Mouse (Mus musculus): ENCODE measurements at regions not wholly inside any gene's neighbourhood (a gene's known extent, or its start where the extent isn't known, plus 50 kb on each side); places are given as distances from the start of the nearest gene placed in this dataset.

GRCm38 (mm10) chr8:100323471-100323870 lies 907.2 kb upstream of the Cdh8 start:
- no peak for DNase-seq (ENCODE audit: low read depth, low spot score)
- Histone ChIP-seq H3K27me3 (ENCODE audit: control insufficient read depth in 1 of 2, insufficient read depth in 2 of 2, low read length in 2 of 2) (no peaks in the 10 kb centered on the region; a peak in 1 of 4 replicates), H3K36me3 (ENCODE audit: control insufficient read depth in 1 of 2, insufficient read depth in 2 of 2, low read length in 2 of 2) (no peaks in the 10 kb centered on the region), H3K9me3 (replicated peaks; ENCODE audit: insufficient read depth, low read length) (no peaks in the 10 kb centered on the region), H3K27ac (ENCODE audit: control insufficient read depth, low read depth, low read length) (no peak overlapping the region), H3K79me2 (ENCODE audit: control insufficient read depth, insufficient read depth, low read length, poor library complexity) (no peaks in the 10 kb centered on the region), H3K4me3 (ENCODE audit: control insufficient read depth in 1 of 2, insufficient read depth in 1 of 2, low read depth in 2 of 2, low read length in 2 of 2) (no peak overlapping the region), H3K4me1 (ENCODE audit: control insufficient read depth in 1 of 2, insufficient read depth in 2 of 2, low read length in 2 of 2) (no peaks in the 10 kb centered on the region), H3K9ac (ENCODE audit: control insufficient read depth, low read depth, low read length, poor library complexity, severe bottlenecking) (no peak overlapping the region)
- TF ChIP-seq USF1 (IDR thresholded peaks at IDR 0.05; ENCODE audit: low read depth, low read length), result no peak
- TF ChIP-seq EP300 (IDR thresholded peaks at IDR 0.05; ENCODE audit: low read depth in 1 of 2, low read length in 2 of 2), result no peak
- no peak for TF ChIP-seq POLR2A (IDR thresholded peaks at IDR 0.05; ENCODE audit: control insufficient read depth in 1 of 2, insufficient read depth in 1 of 2, low read depth in 1 of 2, low read length in 2 of 2, poor library complexity in 1 of 2)
- no peak for TF ChIP-seq GABPA (IDR thresholded peaks at IDR 0.05; ENCODE audit: low read depth, low read length)
- TF ChIP-seq MYC (IDR thresholded peaks at IDR 0.05; ENCODE audit: low read depth, low read length), result no peak
- no peak for TF ChIP-seq RAD21 (IDR thresholded peaks at IDR 0.05; ENCODE audit: low read depth, low read length)
- TF ChIP-seq HCFC1 (IDR thresholded peaks at IDR 0.05; ENCODE audit: low read depth, low read length), result no peak
- TF ChIP-seq TCF12 (IDR thresholded peaks at IDR 0.05; ENCODE audit: low read depth, low read length), result no peak
- TF ChIP-seq ZKSCAN1 (IDR thresholded peaks at IDR 0.05; ENCODE audit: low read depth, low read length), result no peak
- TF ChIP-seq POLR2AphosphoS2 (IDR thresholded peaks at IDR 0.05; ENCODE audit: low read length), result no peak
- no peak for TF ChIP-seq CTCF (IDR thresholded peaks at IDR 0.05 in 2 of 3, conservative IDR thresholded peaks at IDR 0.05 in 1 of 3; ENCODE audit: control insufficient read depth in 1 of 3, insufficient read depth in 1 of 3, low read depth in 2 of 3, low read length in 3 of 3, poor library complexity in 1 of 3, severe bottlenecking in 1 of 3)
- no peak for TF ChIP-seq MYB (IDR thresholded peaks at IDR 0.05; ENCODE audit: low read depth, low read length)
- TF ChIP-seq NELFE (IDR thresholded peaks at IDR 0.05; ENCODE audit: low read depth, low read length), result no peak

GRCm38 (mm10) chr8:100298191-100298590 lies 881.9 kb upstream of the Cdh8 start:
- DNase-seq (ENCODE audit: low read depth, low spot score), result no peak
- Histone ChIP-seq H3K27me3 (ENCODE audit: control insufficient read depth in 1 of 2, insufficient read depth in 2 of 2, low read length in 2 of 2) (no peaks in the 10 kb centered on the region), H3K9ac (ENCODE audit: control insufficient read depth, low read depth, low read length, poor library complexity, severe bottlenecking) (no peak overlapping the region), H3K36me3 (ENCODE audit: control insufficient read depth in 1 of 2, insufficient read depth in 2 of 2, low read length in 2 of 2) (no peaks in the 10 kb centered on the region), H3K9me3 (replicated peaks; ENCODE audit: insufficient read depth, low read length) (no peaks in the 10 kb centered on the region), H3K79me2 (ENCODE audit: control insufficient read depth, insufficient read depth, low read length, poor library complexity) (no peaks in the 10 kb centered on the region), H3K27ac (ENCODE audit: control insufficient read depth, low read depth, low read length) (no peak overlapping the region), H3K4me1 (ENCODE audit: control insufficient read depth in 1 of 2, insufficient read depth in 2 of 2, low read length in 2 of 2) (no peaks in the 10 kb centered on the region), H3K4me3 (ENCODE audit: control insufficient read depth in 1 of 2, insufficient read depth in 1 of 2, low read depth in 2 of 2, low read length in 2 of 2) (no peak overlapping the region)
- TF ChIP-seq POLR2AphosphoS2 (IDR thresholded peaks at IDR 0.05; ENCODE audit: low read length) (no peak), JUND (IDR thresholded peaks at IDR 0.05; ENCODE audit: low read depth, low read length) (no peak), ETS1 (IDR thresholded peaks at IDR 0.05; ENCODE audit: low read depth, low read length) (no peak), HCFC1 (IDR thresholded peaks at IDR 0.05; ENCODE audit: low read depth, low read length) (no peak), MYB (IDR thresholded peaks at IDR 0.05; ENCODE audit: low read depth, low read length) (no peak), GATA1 (IDR thresholded peaks at IDR 0.05; ENCODE audit: low read depth, low read length) (no peak), TCF12 (IDR thresholded peaks at IDR 0.05; ENCODE audit: low read depth, low read length) (no peak), USF1 (IDR thresholded peaks at IDR 0.05; ENCODE audit: low read depth, low read length) (no peak), ZC3H11A (IDR thresholded peaks at IDR 0.05; ENCODE audit: low read depth, low read length) (no peak)

All from MEL (cell line).